Comparison of ENCODE assay signal across 8 mouse cellular contexts in the genomic region with DNA sequence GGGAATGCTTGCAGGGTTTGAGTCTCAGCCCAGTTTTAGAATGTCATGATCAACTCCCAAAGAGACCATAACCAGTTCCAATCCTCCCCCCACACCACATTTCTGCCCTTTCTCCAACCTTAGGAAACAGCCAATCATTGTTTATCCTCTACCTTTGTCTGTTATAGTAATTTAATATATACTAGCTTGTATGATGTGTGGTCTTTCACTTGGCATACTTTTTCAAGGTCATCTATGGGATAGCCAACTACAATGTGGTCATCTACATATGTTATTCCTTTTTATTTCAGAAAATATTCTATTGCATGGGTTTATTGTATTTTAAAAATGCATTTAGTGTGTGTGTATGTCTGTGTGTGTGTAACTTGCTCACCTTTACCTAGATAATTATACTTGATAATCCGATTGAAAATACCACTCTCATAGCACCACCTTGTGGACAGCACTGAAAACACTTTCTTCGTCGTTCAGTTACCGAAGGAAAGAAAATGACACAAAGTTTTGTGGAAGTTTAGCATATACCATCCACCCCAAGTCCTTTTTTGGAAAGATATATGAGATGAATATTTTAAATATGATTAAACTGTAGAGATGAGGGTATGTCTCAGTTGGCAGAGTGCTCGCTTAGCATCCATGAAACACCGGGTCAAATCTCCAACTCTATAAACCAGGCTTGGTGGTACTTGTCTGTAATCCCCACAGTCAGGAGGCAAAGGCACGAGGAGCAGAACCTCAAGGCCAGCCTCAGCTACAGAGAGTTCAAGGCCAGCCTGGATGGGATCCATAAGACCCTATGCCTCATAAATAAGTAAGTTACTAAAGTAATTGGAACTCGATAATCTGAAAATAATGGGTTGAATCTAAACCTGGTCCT. TPM values are rescaled to one million over a fixed set of nuclear protein-coding genes. Genes with fewer than 3 reads are reported as not detected.
DNase-seq lines count a peak whose midpoint lies in the region; ATAC-seq and TF ChIP-seq lines count a peak whose summit lies in the region.

No protein-coding gene starts in this region.

- no peaks in the 10 kb centered on the region for H3K4me1 ChIP-seq in spleen, adult 2 months (ENCODE audit: control insufficient read depth, insufficient read depth, insufficient read length)
- peaks cover 4% of the 10 kb centered on the region for H3K4me1 ChIP-seq in limb, embryonic 13.5 days

- no peak overlapping the region for H3K9ac ChIP-seq in limb, embryonic 13.5 days

- WGBS in spleen, adult 2 months, result 33% methylated on average over 8 of the region's 8 CpGs
- WGBS in limb, embryonic 13.5 days, result 34% methylated on average over 8 of the region's 8 CpGs

- no peaks in the 10 kb centered on the region for H3K9me3 ChIP-seq in limb, embryonic 13.5 days

- peak; percentile 77 for TF ChIP-seq CTCF in gastrocnemius, adult 2 months (IDR thresholded peaks at IDR 0.05)
- no peak for TF ChIP-seq CTCF in spleen, adult 2 months (IDR thresholded peaks at IDR 0.05; ENCODE audit: extremely low read depth, insufficient read depth, insufficient read length, insufficient replicate concordance)

- no peaks in the 10 kb centered on the region for H3K27me3 ChIP-seq in spleen, adult 2 months (ENCODE audit: control insufficient read depth, insufficient read depth, low read length)
- no peaks in the 10 kb centered on the region for H3K27me3 ChIP-seq in limb, embryonic 13.5 days

- no peak overlapping the region for H3K4me3 ChIP-seq in gastrocnemius, adult 2 months
- H3K4me3 ChIP-seq in spleen, adult 2 months (ENCODE audit: extremely low read depth, insufficient read depth, insufficient read length), result no peak overlapping the region
- H3K4me3 ChIP-seq in limb, embryonic 13.5 days, result no peak overlapping the region

- no peaks in the 10 kb centered on the region for H3K36me3 ChIP-seq in spleen, adult 2 months (ENCODE audit: control insufficient read depth, insufficient read depth, low read length)
- H3K36me3 ChIP-seq in limb, embryonic 13.5 days, result no peaks in the 10 kb centered on the region

- TF ChIP-seq POLR2A in spleen, adult 2 months (IDR thresholded peaks at IDR 0.05; ENCODE audit: low read depth, low read length), result no peak

- H3K27ac ChIP-seq in gastrocnemius, adult 2 months, result no peak overlapping the region
- H3K27ac ChIP-seq in spleen, adult 2 months (ENCODE audit: insufficient read depth, low read length), result no peak overlapping the region
- no peak overlapping the region for H3K27ac ChIP-seq in limb, embryonic 13.5 days

- no peak for DNase-seq in gastrocnemius, adult 2 months
- no peak for DNase-seq in gastrocnemius, postnatal 36 days
- DNase-seq in spleen, adult 2 months (ENCODE audit: low read depth in 1 of 2, low spot score in 2 of 2), result peak; percentile 9 to 12
- no peak for DNase-seq in spleen, postnatal 14 days (ENCODE audit: low spot score in 2 of 2)
- peak; percentile 39 to 67 for DNase-seq in cerebellum, postnatal 36 days
- DNase-seq in ovary, postnatal 14 days (ENCODE audit: low spot score), result no peak
- no peak for DNase-seq in adrenal gland, postnatal 4 days (ENCODE audit: low spot score in 2 of 2)

- intact Hi-C loops in gastrocnemius, adult 2 months (cut with DNase I), result loop anchor here (1.0 to 5.0 kb wide), 3 partner anchors 58 to 207 kb away; partner anchors contain the start of gene Selenot
- intact Hi-C loops in gastrocnemius, postnatal 36 days (cut with DNase I), result loop anchor here (1.0 to 10.0 kb wide), 4 partner anchors 57 to 370 kb away; partner anchors contain the start of gene Tsc22d2

- no peak overlapping the region for H3K4me2 ChIP-seq in limb, embryonic 13.5 days (replicated peaks)

- ATAC-seq in limb, embryonic 13.5 days (ENCODE audit: low FRiP score, low read depth), result 0 out of 2 replicates have a peak, but pooled peaks have one; percentile 24

RNA-seq across cellular contexts. Expression of gene Mindy4b-ps, which starts 37.7 kb away (rescaled TPM):
- total RNA-seq in gastrocnemius, adult 2 months (2021), result not detected
- total RNA-seq in gastrocnemius, postnatal 36 days (2021), result not detected
- polyA plus RNA-seq in spleen, adult 2 months (2012; rRNA removed), result not detected in 2 replicates
- polyA plus RNA-seq in limb, embryonic 13.5 days (2015; fragmentation: Nextera tagmentation; extraction: Ambion mirVana), result 0.18 TPM in 1 of 2 replicates, not detected in the other
- total RNA-seq in adrenal gland, postnatal 4 days (2021), result not detected

Comparison
In these comparisons a context has a peak if more than half of its experiments do, and no peak if none do; other contexts are left out.
1. DNase-seq: peak in spleen, adult 2 months (2 of 2) and cerebellum, postnatal 36 days (2 of 2); none in gastrocnemius, adult 2 months (single experiment), gastrocnemius, postnatal 36 days (0 of 2), spleen, postnatal 14 days (0 of 2), ovary, postnatal 14 days (single experiment) and adrenal gland, postnatal 4 days (0 of 2).